Mouse (Mus musculus): ENCODE results near the gene Ier2. TPM values are rescaled to one million over a fixed set of nuclear protein-coding genes. Genes with fewer than 3 reads are reported as not detected.

Gene Ier2
- polyA plus RNA-seq, 1 experiment, result 23.0 TPM

DNA sequence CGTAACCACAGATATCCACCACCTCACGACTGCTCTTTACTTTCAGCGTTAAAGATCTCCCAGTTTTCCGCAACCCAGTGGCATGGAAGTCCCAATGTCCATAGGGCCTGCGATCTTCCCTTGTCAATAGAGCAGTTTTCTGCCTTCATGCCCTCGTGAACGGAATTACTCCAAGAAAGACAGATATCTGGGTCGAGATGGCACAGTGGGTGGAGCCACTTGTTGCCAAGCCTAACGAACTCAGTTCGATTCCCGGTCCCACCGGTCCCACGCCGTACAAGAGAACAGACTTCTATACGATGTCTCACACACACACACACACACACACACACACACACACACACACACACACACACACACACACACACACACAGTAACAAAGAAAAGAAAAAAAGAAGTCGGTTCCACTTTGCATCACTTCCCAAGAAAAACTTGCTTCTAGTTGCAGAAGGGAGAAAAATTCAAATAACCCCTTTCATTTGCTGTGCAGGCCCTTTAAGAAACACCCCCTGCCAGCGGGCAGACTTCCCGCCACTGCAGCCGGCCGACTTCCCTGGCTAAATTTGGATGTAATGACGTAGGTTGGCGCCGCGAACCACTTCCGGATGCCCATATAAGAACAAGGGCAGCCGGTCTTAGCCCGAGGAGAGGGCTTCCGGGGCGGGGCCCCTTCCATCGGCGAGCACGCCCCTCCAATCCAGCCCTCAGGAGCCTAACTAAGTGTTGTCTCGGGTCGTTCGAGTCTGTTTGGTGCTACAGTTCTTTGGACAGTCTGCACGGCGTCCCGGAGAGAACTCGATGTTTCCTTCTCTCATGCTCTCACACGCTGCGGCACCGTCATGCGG is 1.1 kb upstream of the Ier2 start:
- peak overlapping the region; percentile 72 for H3K4me3 ChIP-seq (ENCODE audit: extremely low read depth, insufficient read depth, insufficient read length)
- no peaks in the 10 kb centered on the region for H3K27me3 ChIP-seq (ENCODE audit: control insufficient read depth, insufficient read depth, low read length)
- peak; percentile 88 to 94 for DNase-seq (ENCODE audit: low read depth in 1 of 2, low spot score in 2 of 2)
- TF ChIP-seq CTCF (IDR thresholded peaks at IDR 0.05; ENCODE audit: extremely low read depth, insufficient read depth, insufficient read length, insufficient replicate concordance), result no peak
- TF ChIP-seq POLR2A (IDR thresholded peaks at IDR 0.05; ENCODE audit: low read depth, low read length), result peak; percentile 45; the same call in 1 of the 2 replicates
- WGBS, result 4% methylated on average over 43 of the region's 43 CpGs
- peaks cover 6% of the 10 kb centered on the region; the same call in 1 of the 2 replicates for H3K4me1 ChIP-seq (ENCODE audit: control insufficient read depth, insufficient read depth, insufficient read length)
- H3K36me3 ChIP-seq (ENCODE audit: control insufficient read depth, insufficient read depth, low read length), result no peaks in the 10 kb centered on the region
- peak overlapping the region; percentile 98 for H3K27ac ChIP-seq (ENCODE audit: insufficient read depth, low read length)

- no peaks in the 10 kb centered on the region for H3K27me3 ChIP-seq (ENCODE audit: control insufficient read depth, insufficient read depth, low read length)
- under 1% methylated on average over 61 of the region's 61 CpGs for WGBS
- H3K4me1 ChIP-seq (ENCODE audit: control insufficient read depth, insufficient read depth, insufficient read length), result peaks cover 8% of the 10 kb centered on the region; the same call in 1 of the 2 replicates
- peak in 1 of 2 experiments; percentile 47 for DNase-seq (ENCODE audit: low read depth in 1 of 2, low spot score in 2 of 2)
- peak overlapping the region; percentile 98 for H3K27ac ChIP-seq (ENCODE audit: insufficient read depth, low read length)
- H3K4me3 ChIP-seq (ENCODE audit: extremely low read depth, insufficient read depth, insufficient read length), result peak overlapping the region; percentile 88
- TF ChIP-seq POLR2A (IDR thresholded peaks at IDR 0.05; ENCODE audit: low read depth, low read length) (no peak; the same call in 1 of the 2 replicates), CTCF (IDR thresholded peaks at IDR 0.05; ENCODE audit: extremely low read depth, insufficient read depth, insufficient read length, insufficient replicate concordance) (no peak)
- H3K36me3 ChIP-seq (ENCODE audit: control insufficient read depth, insufficient read depth, low read length), result no peaks in the 10 kb centered on the region
Observed at GRCm38 (mm10) chr8:84661961-84662571, 586 bp downstream of the Ier2 start.

GRCm38 (mm10) chr8:84661458-84661871 is 1.2 kb downstream of the Ier2 start:
- Histone ChIP-seq H3K27me3 (ENCODE audit: control insufficient read depth, insufficient read depth, low read length) (no peaks in the 10 kb centered on the region), H3K4me3 (ENCODE audit: extremely low read depth, insufficient read depth, insufficient read length) (peak overlapping the region; percentile 88), H3K4me1 (ENCODE audit: control insufficient read depth, insufficient read depth, insufficient read length) (peaks cover 10% of the 10 kb centered on the region; the same call in 1 of the 2 replicates), H3K27ac (ENCODE audit: insufficient read depth, low read length) (peak overlapping the region; percentile 98), H3K36me3 (ENCODE audit: control insufficient read depth, insufficient read depth, low read length) (no peaks in the 10 kb centered on the region)
- TF ChIP-seq CTCF (IDR thresholded peaks at IDR 0.05; ENCODE audit: extremely low read depth, insufficient read depth, insufficient read length, insufficient replicate concordance) (no peak), POLR2A (IDR thresholded peaks at IDR 0.05; ENCODE audit: low read depth, low read length) (peak; percentile 59)
- peak; percentile 78 to 91 for DNase-seq (ENCODE audit: low read depth in 1 of 2, low spot score in 2 of 2)
- under 1% methylated on average over 24 of the region's 24 CpGs for WGBS

DNA sequence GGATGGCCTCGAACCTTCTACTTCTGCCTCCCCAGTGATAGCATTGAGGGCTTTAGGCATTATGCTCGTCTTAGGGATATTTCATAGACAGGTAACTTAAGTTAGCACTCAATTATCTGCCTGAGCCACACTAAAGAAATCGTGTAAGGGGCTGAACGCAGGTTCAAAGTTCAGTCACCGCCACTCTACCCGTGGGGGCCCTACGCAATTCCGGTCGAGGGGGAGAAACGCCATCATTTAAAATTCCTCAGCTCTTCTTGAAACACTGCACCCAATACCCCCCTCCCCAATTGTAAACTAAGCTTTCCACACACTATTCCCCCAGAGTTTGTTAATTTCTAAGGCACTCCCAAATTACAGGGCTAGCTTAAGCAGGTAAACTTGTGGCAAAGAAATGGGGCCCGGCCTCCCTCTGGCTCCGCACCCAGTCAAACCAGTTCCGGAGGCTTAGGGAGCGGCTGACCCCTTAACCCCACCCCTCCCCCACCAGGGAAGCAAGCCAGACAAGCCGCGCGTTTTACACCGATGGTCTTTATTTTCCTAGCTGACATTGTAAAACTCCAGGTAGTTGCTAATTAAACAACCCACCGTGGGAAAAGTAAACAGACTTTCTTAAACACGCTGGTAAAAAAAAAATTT is 1.7 kb downstream of the Ier2 start:
- Histone ChIP-seq H3K27ac (ENCODE audit: insufficient read depth, low read length) (peak overlapping the region; percentile 98), H3K27me3 (ENCODE audit: control insufficient read depth, insufficient read depth, low read length) (no peaks in the 10 kb centered on the region), H3K4me1 (ENCODE audit: control insufficient read depth, insufficient read depth, insufficient read length) (peaks cover 16% of the 10 kb centered on the region; the same call in 1 of the 2 replicates), H3K36me3 (ENCODE audit: control insufficient read depth, insufficient read depth, low read length) (no peaks in the 10 kb centered on the region), H3K4me3 (ENCODE audit: extremely low read depth, insufficient read depth, insufficient read length) (peak overlapping the region; percentile 88)
- TF ChIP-seq CTCF (IDR thresholded peaks at IDR 0.05; ENCODE audit: extremely low read depth, insufficient read depth, insufficient read length, insufficient replicate concordance) (no peak), POLR2A (IDR thresholded peaks at IDR 0.05; ENCODE audit: low read depth, low read length) (no peak; the same call in 1 of the 2 replicates)
- peak in 1 of 2 experiments; percentile 27 for DNase-seq (ENCODE audit: low read depth in 1 of 2, low spot score in 2 of 2)
- WGBS, result 2% methylated on average over 20 of the region's 20 CpGs

- peak overlapping the region; percentile 98 for H3K27ac ChIP-seq (ENCODE audit: insufficient read depth, low read length)
- 2% methylated on average over 33 of the region's 33 CpGs for WGBS
- peak overlapping the region; percentile 88 for H3K4me3 ChIP-seq (ENCODE audit: extremely low read depth, insufficient read depth, insufficient read length)
- peaks cover 17% of the 10 kb centered on the region; the same call in 1 of the 2 replicates for H3K4me1 ChIP-seq (ENCODE audit: control insufficient read depth, insufficient read depth, insufficient read length)
- H3K27me3 ChIP-seq (ENCODE audit: control insufficient read depth, insufficient read depth, low read length), result no peaks in the 10 kb centered on the region
- TF ChIP-seq POLR2A (IDR thresholded peaks at IDR 0.05; ENCODE audit: low read depth, low read length) (peak; percentile 40), CTCF (IDR thresholded peaks at IDR 0.05; ENCODE audit: extremely low read depth, insufficient read depth, insufficient read length, insufficient replicate concordance) (no peak)
- peak in 1 of 2 experiments; percentile 69 for DNase-seq (ENCODE audit: low read depth in 1 of 2, low spot score in 2 of 2)
- H3K36me3 ChIP-seq (ENCODE audit: control insufficient read depth, insufficient read depth, low read length), result no peaks in the 10 kb centered on the region
Observed at GRCm38 (mm10) chr8:84659936-84660818, 2.5 kb downstream of the Ier2 start.

GRCm38 (mm10) chr8:84658951-84659350 is 3.7 kb downstream of the Ier2 start:
- H3K4me3 ChIP-seq (ENCODE audit: extremely low read depth, insufficient read depth, insufficient read length), result no peak overlapping the region
- WGBS, result 41% methylated on average over 1 of the region's 1 CpGs
- DNase-seq (ENCODE audit: low read depth in 1 of 2, low spot score in 2 of 2), result no peak
- H3K27ac ChIP-seq (ENCODE audit: insufficient read depth, low read length), result no peak overlapping the region
- H3K36me3 ChIP-seq (ENCODE audit: control insufficient read depth, insufficient read depth, low read length), result no peaks in the 10 kb centered on the region
- TF ChIP-seq CTCF (IDR thresholded peaks at IDR 0.05; ENCODE audit: extremely low read depth, insufficient read depth, insufficient read length, insufficient replicate concordance) (no peak), POLR2A (IDR thresholded peaks at IDR 0.05; ENCODE audit: low read depth, low read length) (no peak)
- H3K4me1 ChIP-seq (ENCODE audit: control insufficient read depth, insufficient read depth, insufficient read length), result peaks cover 17% of the 10 kb centered on the region; the same call in 1 of the 2 replicates
- H3K27me3 ChIP-seq (ENCODE audit: control insufficient read depth, insufficient read depth, low read length), result no peaks in the 10 kb centered on the region

All from spleen, adult 2 months (tissue).